Mouse (Mus musculus) liver, embryonic 14.5 days (tissue): ENCODE data around the gene Cldn2. TPM values are rescaled to one million over a fixed set of nuclear protein-coding genes. Genes with fewer than 3 reads are reported as not detected.
"Not testable (repeated sequence)": the region's sequence is repeated elsewhere in the genome, so short reads cannot be mapped to it uniquely, and the experiment has no call there.

ENCODE experiments used
- ATAC-seq: fragments of 200-750 bp; cut with Nextera tagmentation; 2 replicates; pipeline ENCODE4 v1.8.0; 2017; ENCODE audit warnings: moderate number of reproducible peaks, mild to moderate bottlenecking, moderate library complexity; ENCODE audit not compliant: insufficient read depth
- DNase-seq, 3 experiments: peaks; one replicate each; pipeline ENCODE4 v3.0.0-alpha.2; 2012 to 2013; ENCODE audit warnings: low read depth in 3 of 3, low spot score in 3 of 3
- H3K27ac ChIP-seq: fragments of 300-500 bp; sonication (generic); 2 replicates; pipeline ENCODE4 v1.5.1; 2014; ENCODE audit warnings: moderate library complexity, mild to moderate bottlenecking, control low read depth, inconsistent platforms
- H3K27me3 ChIP-seq: fragments of 300-500 bp; sonication (generic); 2 replicates; pipeline ENCODE4 v1.6.1; 2014; ENCODE audit warnings: mild to moderate bottlenecking, low read length, moderate library complexity; ENCODE audit not compliant: control insufficient read depth, insufficient read depth
- H3K36me3 ChIP-seq: fragments of 300-500 bp; sonication (generic); replicated peaks from 2 replicates; pipeline ENCODE4 v1.6.1; 2014; ENCODE audit warnings: low read depth; ENCODE audit not compliant: control insufficient read depth, insufficient read depth
- H3K4me1 ChIP-seq, 2 experiments: fragments of 200-500 bp in 1 of 2; fragments of 300-500 bp in 1 of 2; sonication (generic) in 1 of 2; replicated peaks; 2 replicates each; pipeline ENCODE4 v1.6.1; 2012 to 2014; ENCODE audit warnings: antibody characterized with exemption in 1 of 2, inconsistent platforms in 1 of 2, low read length in 1 of 2; ENCODE audit not compliant: control insufficient read depth in 2 of 2, insufficient read depth in 2 of 2
- H3K4me2 ChIP-seq: fragments of 300-500 bp; sonication (generic); 2 replicates; pipeline ENCODE4 v1.6.1; 2014; ENCODE audit warnings: low read depth, mild to moderate bottlenecking, control low read depth, moderate library complexity
- H3K4me3 ChIP-seq, 2 experiments: fragments of 200-500 bp in 1 of 2; fragments of 300-500 bp in 1 of 2; sonication (generic) in 1 of 2; 2 replicates each; pipeline ENCODE4 v1.5.1; 2012 to 2014; ENCODE audit warnings: low read depth in 2 of 2, low read length in 2 of 2, mild to moderate bottlenecking in 2 of 2, control low read depth in 1 of 2, inconsistent platforms in 1 of 2, moderate library complexity in 1 of 2; ENCODE audit not compliant: insufficient read depth in 1 of 2
- H3K9ac ChIP-seq: fragments of 300-500 bp; sonication (generic); replicated peaks from 2 replicates; pipeline ENCODE4 v1.6.1; 2014; ENCODE audit warnings: mild to moderate bottlenecking, control low read depth, moderate library complexity
- H3K9me3 ChIP-seq: fragments of 300-500 bp; sonication (generic); 2 replicates; pipeline ENCODE4 v1.6.1; 2016; ENCODE audit warnings: low read length, mixed read lengths; ENCODE audit not compliant: control insufficient read depth
- CTCF ChIP-seq: IDR thresholded peaks from 2 replicates; pipeline ENCODE4 v1.5.1; 2016; ENCODE audit warnings: antibody characterized with exemption, low read depth, control low read depth
- EP300 ChIP-seq: IDR thresholded peaks from 2 replicates; pipeline ENCODE4 v1.6.1; 2016; ENCODE audit warnings: antibody characterized with exemption, low read depth
- WGBS: fragments of 180-500 bp; shearing (Covaris S2); extraction: QIAGEN DNeasy Blood & Tissue Kit; methylation state at CpG from one replicate; pipeline ENCODE4 v1.1.7; 2014; ENCODE audit not compliant: insufficient replicate concordance; 5-methylcytosine and 5-hydroxymethylcytosine counted together
- polyA plus RNA-seq, 2 experiments: library from polyadenylated mRNA; depleted of rRNA in 1 of 2; stranded (reverse) in 1 of 2; unstranded in 1 of 2; fragments of >200 nt; fragmentation: Nextera tagmentation in 1 of 2; extraction: Ambion mirVana in 1 of 2; gene quantifications; 2 replicates each; pipeline versions ENCODE4 v1.2.1 to v1.2.3; 2012 to 2014

The Cldn2 gene
- polyA plus RNA-seq (2012; rRNA removed), result 0.11 and 0.19 TPM in 2 replicates
- polyA plus RNA-seq (2014; fragmentation: Nextera tagmentation; extraction: Ambion mirVana), result 0.18 TPM in 1 of 2 replicates, not detected in the other

DNA sequence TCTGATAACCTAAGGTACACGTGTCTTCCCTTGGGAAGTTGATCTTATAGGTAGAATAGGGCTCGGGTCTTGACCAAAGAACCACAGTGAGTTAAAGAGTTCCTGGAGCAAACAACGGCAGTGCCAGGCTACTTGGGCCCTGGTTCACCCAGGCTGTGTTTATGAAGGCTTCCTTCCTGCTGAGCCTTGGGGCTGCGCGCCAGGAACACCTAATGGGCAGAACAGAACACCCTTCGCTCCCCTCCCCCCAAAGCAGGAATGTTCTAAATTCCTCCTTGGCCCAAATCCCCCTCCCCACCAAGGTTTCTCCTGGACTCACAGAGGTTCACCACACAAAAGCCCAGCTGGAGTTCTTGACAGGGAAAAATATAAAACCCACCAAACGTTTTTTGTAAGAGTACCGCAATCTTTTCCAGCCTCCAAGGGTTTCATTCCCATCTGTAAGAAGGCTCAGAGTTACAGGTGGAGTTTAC lies at the start of gene Cldn2:
Gene Cldn2 (plus strand): TSS at position 423 of the 473 bp plus-strand sequence.
- H3K36me3 ChIP-seq, result no peaks in the 10 kb centered on the region
- no peaks in the 10 kb centered on the region for H3K27me3 ChIP-seq
- no peaks in the 10 kb centered on the region for H3K4me1 ChIP-seq
- ATAC-seq (no peak), DNase-seq (no peak)
- no peak within 1 kb of the TSS for H3K27ac ChIP-seq
- no peak within 1 kb of the TSS for H3K9ac ChIP-seq
- TF ChIP-seq EP300 (no peak), CTCF (no peak)
- no peak within 1 kb of the TSS for H3K4me3 ChIP-seq
- WGBS, result 65% methylated on average over 8 of the region's 8 CpGs
- H3K4me2 ChIP-seq, result no peak within 1 kb of the TSS
- no peaks in the 10 kb centered on the region for H3K9me3 ChIP-seq

DNA sequence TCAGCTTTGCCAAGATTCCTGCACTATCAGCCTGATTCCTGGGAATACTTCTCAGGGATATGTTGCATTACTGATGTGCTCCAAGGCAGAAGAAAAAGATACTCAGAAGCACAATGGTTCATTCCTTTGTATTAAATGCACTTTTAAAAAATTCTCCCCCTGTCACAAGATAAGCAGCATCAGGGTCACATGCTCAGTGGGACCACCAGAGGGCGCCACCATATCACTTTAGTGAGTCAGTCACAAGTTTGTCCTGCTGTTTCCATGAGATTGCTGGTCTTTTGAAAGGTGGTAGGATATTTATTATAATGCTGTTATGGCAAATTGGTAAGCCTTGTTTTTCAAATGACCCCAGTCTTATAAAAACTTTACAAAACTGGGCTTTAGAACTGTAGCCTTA lies 48.8 kb upstream of the Cldn2 start:
- Histone ChIP-seq H3K9me3 (no peaks in the 10 kb centered on the region), H3K4me3 (no peak overlapping the region), H3K4me1 (no peaks in the 10 kb centered on the region), H3K27ac (no peak overlapping the region), H3K9ac (no peak overlapping the region), H3K4me2 (no peak overlapping the region), H3K27me3 (no peaks in the 10 kb centered on the region), H3K36me3 (no peaks in the 10 kb centered on the region)
- 0% methylated on average over 1 of the region's 1 CpGs for WGBS
- ATAC-seq (no peak), DNase-seq (peak in 2 of 3 experiments; percentile 1 to 7)
- TF ChIP-seq EP300 (no peak), CTCF (peak; percentile 73)

DNA sequence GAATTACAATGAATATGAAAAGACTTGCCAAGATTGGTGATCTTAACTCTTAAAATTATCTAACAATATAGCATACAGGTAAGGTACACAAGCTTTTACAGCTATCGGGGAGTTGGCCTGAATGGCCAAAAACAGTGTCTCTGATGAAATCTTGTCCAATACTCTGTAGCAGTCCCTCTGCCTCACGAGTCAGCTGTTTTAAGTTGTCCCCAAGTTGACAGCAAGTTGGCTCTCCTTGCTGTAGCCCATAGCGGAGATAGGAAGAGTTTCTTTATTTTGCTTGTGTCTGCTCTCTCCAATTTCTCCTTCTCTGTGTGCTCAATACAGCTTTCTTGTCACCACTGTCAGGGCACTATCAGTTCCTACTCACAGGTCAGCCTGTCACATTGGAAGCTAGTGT lies 42.0 kb upstream of the Cldn2 start:
- not testable (repeated sequence) for ATAC-seq, DNase-seq, H3K4me3 ChIP-seq, H3K27me3 ChIP-seq, H3K36me3 ChIP-seq, H3K4me2 ChIP-seq, H3K9ac ChIP-seq, H3K4me1 ChIP-seq, H3K27ac ChIP-seq, H3K9me3 ChIP-seq
- 67% methylated on average over 3 of the region's 3 CpGs for WGBS

DNA sequence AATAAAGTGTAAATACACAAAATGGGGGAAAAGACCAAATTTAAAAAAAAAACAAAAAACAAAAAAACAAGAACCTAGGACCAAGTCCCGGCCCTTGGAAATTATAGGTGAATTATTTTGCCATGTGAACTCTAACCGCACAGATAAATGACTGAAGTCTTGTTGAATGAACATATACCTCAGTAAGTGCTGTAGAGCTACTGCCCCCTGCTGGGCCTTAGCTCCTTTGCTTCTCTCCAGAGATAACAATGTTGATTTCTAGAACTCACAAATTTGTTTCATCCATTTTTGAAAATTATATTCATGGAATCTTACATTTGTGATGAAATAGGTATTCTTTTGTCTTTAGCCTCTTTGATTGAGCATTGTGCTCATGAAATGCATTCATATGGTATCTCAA lies 38.1 kb upstream of the Cldn2 start:
- Histone ChIP-seq H3K27me3 (no peaks in the 10 kb centered on the region), H3K4me1 (no peaks in the 10 kb centered on the region), H3K4me3 (no peak overlapping the region), H3K27ac (no peak overlapping the region), H3K9me3 (no peaks in the 10 kb centered on the region), H3K4me2 (no peak overlapping the region), H3K9ac (no peak overlapping the region), H3K36me3 (no peaks in the 10 kb centered on the region)
- ATAC-seq, result no peak
- TF ChIP-seq CTCF (peak; percentile 46; the same call in 1 of the 2 replicates), EP300 (no peak)
- peak in 1 of 3 experiments; percentile 13 for DNase-seq
- WGBS, result 53% methylated on average over 2 of the region's 2 CpGs

DNA sequence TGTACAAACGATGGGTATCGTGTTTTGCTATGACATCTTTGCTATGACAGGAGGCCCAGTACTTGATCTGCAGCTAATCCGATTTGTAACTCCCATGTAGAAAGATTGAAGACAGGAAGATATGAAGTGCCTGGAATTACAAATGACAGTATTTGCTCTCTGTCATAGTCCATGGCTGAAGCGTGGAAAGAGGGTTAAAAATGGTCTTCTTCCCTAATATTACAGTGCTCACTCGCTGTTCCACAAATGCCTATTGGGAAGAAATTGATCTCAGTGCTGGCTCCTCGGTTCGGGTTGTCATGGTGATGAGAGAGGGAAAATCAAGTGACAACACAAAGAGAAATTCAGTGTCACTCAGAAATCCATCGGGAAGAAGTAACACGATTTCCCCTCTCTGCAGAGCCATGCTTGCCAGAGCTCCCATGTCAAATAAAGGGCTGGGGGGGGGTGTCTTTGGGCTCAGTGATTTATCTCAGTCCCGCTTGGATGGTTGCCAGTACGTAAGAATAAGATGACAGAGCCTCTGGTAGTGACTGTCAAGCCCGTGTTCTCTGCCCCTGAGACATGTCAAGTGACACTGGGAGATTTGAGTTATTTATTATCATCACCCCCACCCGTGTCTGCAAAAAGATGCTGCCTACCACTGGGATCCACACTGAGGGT lies 30.5 kb upstream of the Cldn2 start:
- Histone ChIP-seq H3K9me3 (no peaks in the 10 kb centered on the region), H3K9ac (no peak overlapping the region), H3K4me2 (no peak overlapping the region), H3K27ac (no peak overlapping the region), H3K27me3 (no peaks in the 10 kb centered on the region), H3K36me3 (no peaks in the 10 kb centered on the region), H3K4me1 (peaks cover 0 to 5% of the 10 kb centered on the region in 2 experiments; a peak in 2 of 4 replicates), H3K4me3 (no peak overlapping the region)
- ATAC-seq, result no peak
- 54% methylated on average over 13 of the region's 13 CpGs for WGBS
- TF ChIP-seq EP300 (no peak), CTCF (no peak)
- DNase-seq, result no peak
